Mouse (Mus musculus): ENCODE data around the gene Gm44805. TPM values are rescaled to one million over a fixed set of nuclear protein-coding genes. Genes with fewer than 3 reads are reported as not detected.

Gene Gm44805
- polyA plus RNA-seq (2012; ENCODE audit: low replicate concordance): 2.7 TPM in 1 of 2 replicates, not detected in the other

GRCm38 (mm10) chr7:19681202-19681694 is at the start of gene Gm44805, which contains the start of gene Apoc4:
Gene Gm44805, minus strand, starts transcription at chr7:19681423.
Gene Apoc4, minus strand, starts transcription at chr7:19681479.

GRCm38 (mm10) chr7:19715239-19716054 is 34.2 kb upstream of the Gm44805 start, which contains the start of gene Tomm40:
Gene Tomm40, minus strand, starts transcription at chr7:19715438.

GRCm38 (mm10) chr7:19698907-19699826 is 17.9 kb upstream of the Gm44805 start, which contains the start of gene Apoe:
Gene Apoe, minus strand, starts transcription at chr7:19699188.

DNA sequence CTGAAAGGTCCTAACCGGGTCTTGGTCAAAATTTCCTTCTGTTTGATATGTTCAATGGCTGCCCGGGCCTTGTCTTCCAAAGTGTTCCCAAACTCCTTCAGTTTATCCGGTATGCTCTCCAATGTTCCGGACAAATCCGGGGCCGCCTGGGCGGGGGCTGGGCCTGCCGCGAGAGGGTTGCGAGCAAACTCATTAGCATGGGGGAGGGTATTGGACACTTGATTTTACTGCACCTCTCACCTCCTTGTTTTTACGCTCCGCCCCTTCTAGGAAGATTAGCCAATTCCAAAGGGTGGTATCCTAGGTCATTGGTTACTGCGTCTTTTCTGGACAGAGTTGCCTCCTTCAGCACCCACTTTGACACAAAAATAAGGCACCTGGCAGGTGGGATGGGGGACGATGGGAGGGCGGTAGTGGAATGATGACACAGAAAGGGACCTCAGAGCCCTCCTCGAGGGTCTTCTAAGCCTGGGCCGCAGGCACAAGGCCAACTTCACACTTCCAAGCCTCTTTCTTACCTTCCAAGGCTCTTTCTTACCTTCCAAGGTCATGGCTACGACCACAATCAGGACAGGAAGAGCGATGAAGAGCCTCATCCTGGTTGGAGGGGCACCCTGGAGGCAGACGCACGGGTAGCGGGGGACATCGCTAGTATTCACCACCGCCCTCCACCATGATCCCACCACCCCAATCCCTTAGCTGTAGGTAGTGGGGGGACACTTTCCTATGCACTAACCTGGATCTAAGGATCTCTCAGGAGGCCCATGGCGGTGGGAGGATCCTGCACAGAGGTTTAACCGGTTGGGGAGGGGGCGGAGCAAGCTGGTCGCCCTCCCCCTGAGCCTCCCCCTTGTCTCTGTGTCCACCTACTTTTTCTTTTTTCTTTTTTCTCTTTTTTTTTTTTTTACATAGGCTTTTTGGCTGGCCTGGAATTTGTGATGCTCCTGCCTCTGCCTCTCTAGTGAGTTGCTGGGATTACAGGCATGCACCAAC is 10.9 kb upstream of the Gm44805 start, which contains the start of gene Apoc1:
Gene Apoc1 (minus strand): TSS at position 788 of the 993 bp plus-strand sequence.

GRCm38 (mm10) chr7:19677872-19678271 is 3.4 kb downstream of the Gm44805 start, which contains the start of gene Apoc2:
Gene Apoc2, minus strand, starts transcription at chr7:19677941.

GRCm38 (mm10) chr7:19664955-19665841 is 16.0 kb downstream of the Gm44805 start, which contains the start of gene Clptm1:
Gene Clptm1, minus strand, starts transcription at chr7:19665033.

GRCm38 (mm10) chr7:19629361-19629734 is 51.9 kb downstream of the Gm44805 start, which contains the start of gene Relb:
Gene Relb, minus strand, starts transcription at chr7:19629438.

Other genes with a start within 250 kb of the Gm44805 start
- gene Mark4, start 222.6 kb downstream of the Gm44805 start, polyA plus RNA-seq (2012; ENCODE audit: low replicate concordance): 42.9 and 128 TPM in 2 replicates
- gene Exoc3l2, start 218.1 kb downstream of the Gm44805 start, polyA plus RNA-seq (2012; ENCODE audit: low replicate concordance): 0.49 and 1.7 TPM in 2 replicates
- 6.4 and 11.8 TPM in 2 replicates for gene Bloc1s3, start 173.1 kb downstream of the Gm44805 start, polyA plus RNA-seq (2012; ENCODE audit: low replicate concordance)
- gene Trappc6a, start 173.0 kb downstream of the Gm44805 start, polyA plus RNA-seq (2012; ENCODE audit: low replicate concordance): 95.1 and 103 TPM in 2 replicates
- 0.17 and 0.35 TPM in 2 replicates for gene Nkpd1, start 163.6 kb downstream of the Gm44805 start, polyA plus RNA-seq (2012; ENCODE audit: low replicate concordance)
- gene Ppp1r37, start 118.3 kb downstream of the Gm44805 start, polyA plus RNA-seq (2012; ENCODE audit: low replicate concordance): 98.9 and 130 TPM in 2 replicates
- 44.9 and 45.6 TPM in 2 replicates for gene Zfp296, start 104.1 kb downstream of the Gm44805 start, polyA plus RNA-seq (2012; ENCODE audit: low replicate concordance)
- gene Gemin7, start 103.8 kb downstream of the Gm44805 start, polyA plus RNA-seq (2012; ENCODE audit: low replicate concordance): 63.4 and 92.7 TPM in 2 replicates
- gene Clasrp, start 76.9 kb downstream of the Gm44805 start, polyA plus RNA-seq (2012; ENCODE audit: low replicate concordance): 111 and 288 TPM in 2 replicates
- gene Relb, start 52.0 kb downstream of the Gm44805 start, polyA plus RNA-seq (2012; ENCODE audit: low replicate concordance): 52.9 and 128 TPM in 2 replicates
- 105 and 205 TPM in 2 replicates for gene Clptm1, start 16.4 kb downstream of the Gm44805 start, polyA plus RNA-seq (2012; ENCODE audit: low replicate concordance)
- gene Apoc2, start 3.5 kb downstream of the Gm44805 start, polyA plus RNA-seq (2012; ENCODE audit: low replicate concordance): 1.4 and 6.6 TPM in 2 replicates
- 0.61 TPM in 1 of 2 replicates, not detected in the other for gene Apoc4, start 56 bp upstream of the Gm44805 start, polyA plus RNA-seq (2012; ENCODE audit: low replicate concordance)
- gene Apoc1, start 11.2 kb upstream of the Gm44805 start, polyA plus RNA-seq (2012; ENCODE audit: low replicate concordance): 0.67 and 8.3 TPM in 2 replicates
- gene Apoe, start 17.8 kb upstream of the Gm44805 start, polyA plus RNA-seq (2012; ENCODE audit: low replicate concordance): 752 and 1,634 TPM in 2 replicates
- gene Tomm40, start 34.0 kb upstream of the Gm44805 start, polyA plus RNA-seq (2012; ENCODE audit: low replicate concordance): 85.0 and 96.7 TPM in 2 replicates
- 1.8 and 3.7 TPM in 2 replicates for gene Nectin2, start 69.1 kb upstream of the Gm44805 start, polyA plus RNA-seq (2012; ENCODE audit: low replicate concordance)
- 3.2 and 3.8 TPM in 2 replicates for gene Bcam, start 89.6 kb upstream of the Gm44805 start, polyA plus RNA-seq (2012; ENCODE audit: low replicate concordance)
- 1.9 and 5.6 TPM in 2 replicates for gene Cblc, start 115.4 kb upstream of the Gm44805 start, polyA plus RNA-seq (2012; ENCODE audit: low replicate concordance)
- gene Bcl3, start 141.3 kb upstream of the Gm44805 start, polyA plus RNA-seq (2012; ENCODE audit: low replicate concordance): 173 and 280 TPM in 2 replicates
- 0.61 TPM in 1 of 2 replicates, not detected in the other for gene Gm19345, start 170.6 kb upstream of the Gm44805 start, polyA plus RNA-seq (2012; ENCODE audit: low replicate concordance)
- gene Ceacam16, start 179.9 kb upstream of the Gm44805 start, polyA plus RNA-seq (2012; ENCODE audit: low replicate concordance): 24.7 and 81.2 TPM in 2 replicates
- 0.17 and 0.21 TPM in 2 replicates for gene Ceacam19, start 206.5 kb upstream of the Gm44805 start, polyA plus RNA-seq (2012; ENCODE audit: low replicate concordance)
- gene Pvr, start 239.7 kb upstream of the Gm44805 start, polyA plus RNA-seq (2012; ENCODE audit: low replicate concordance): 2.9 and 3.6 TPM in 2 replicates

Data from hematopoietic multipotent progenitor cell, adult 10-12 weeks (in vitro differentiated cells).